Mouse (Mus musculus): ENCODE results near the gene Prss54.

Gene Prss54

GRCm38 (mm10) chr8:95576240-95576639 lies at the start of gene Prss54:
Gene Prss54 (minus strand): TSS chr8:95576340.
- in situ Hi-C loops (cut with MboI, MseI), result no loop called here

- in situ Hi-C loops (cut with MboI, MseI), result no loop called here
Measured at GRCm38 (mm10) chr8:95624833-95625232, 48.7 kb upstream of the Prss54 start.

- in situ Hi-C loops (cut with MboI, MseI), result no loop called here
Measured at GRCm38 (mm10) chr8:95620046-95620445, 43.9 kb upstream of the Prss54 start.

GRCm38 (mm10) chr8:95616383-95616782 lies 40.2 kb upstream of the Prss54 start:
- in situ Hi-C loops (cut with MboI, MseI), result loop anchor here (5.0 kb wide), 1 partner anchor 81 kb away; no protein-coding TSS in a partner anchor

- in situ Hi-C loops (cut with MboI, MseI), result no loop called here
Measured at GRCm38 (mm10) chr8:95611769-95612168, 35.6 kb upstream of the Prss54 start.

GRCm38 (mm10) chr8:95610749-95611148 lies 34.6 kb upstream of the Prss54 start:
- in situ Hi-C loops (cut with MboI, MseI), result no loop called here

- in situ Hi-C loops (cut with MboI, MseI), result loop anchor here (10.0 kb wide), 1 partner anchor 225 kb away; no protein-coding TSS in a partner anchor
Measured at GRCm38 (mm10) chr8:95609406-95609805, 33.3 kb upstream of the Prss54 start.

DNA sequence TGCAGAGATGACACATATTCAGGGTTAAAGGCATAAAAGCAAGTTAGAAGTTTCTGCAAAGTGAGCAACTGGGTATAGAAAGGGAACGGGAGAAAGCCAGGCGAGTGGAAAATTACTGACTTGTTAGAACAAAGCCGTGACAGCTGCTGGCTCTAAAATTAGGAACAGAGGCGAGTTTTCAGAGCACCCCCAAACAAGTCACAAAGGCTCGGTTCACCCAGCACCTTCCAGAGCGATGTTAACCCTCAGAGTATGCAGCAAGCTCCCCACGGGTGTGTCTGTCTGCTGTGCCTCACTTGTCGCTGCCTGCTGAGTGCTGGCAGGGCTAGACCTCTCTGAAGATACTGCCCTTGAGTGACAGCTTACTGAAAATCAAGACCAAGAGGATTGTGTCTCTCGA lies 31.1 kb upstream of the Prss54 start:
- in situ Hi-C loops (cut with MboI, MseI), result loop anchor here (10.0 kb wide), 1 partner anchor 228 kb away; no protein-coding TSS in a partner anchor

GRCm38 (mm10) chr8:95606509-95606908 lies 30.4 kb upstream of the Prss54 start:
- in situ Hi-C loops (cut with MboI, MseI), result loop anchor here (10.0 kb wide), 1 partner anchor 228 kb away; no protein-coding TSS in a partner anchor

DNA sequence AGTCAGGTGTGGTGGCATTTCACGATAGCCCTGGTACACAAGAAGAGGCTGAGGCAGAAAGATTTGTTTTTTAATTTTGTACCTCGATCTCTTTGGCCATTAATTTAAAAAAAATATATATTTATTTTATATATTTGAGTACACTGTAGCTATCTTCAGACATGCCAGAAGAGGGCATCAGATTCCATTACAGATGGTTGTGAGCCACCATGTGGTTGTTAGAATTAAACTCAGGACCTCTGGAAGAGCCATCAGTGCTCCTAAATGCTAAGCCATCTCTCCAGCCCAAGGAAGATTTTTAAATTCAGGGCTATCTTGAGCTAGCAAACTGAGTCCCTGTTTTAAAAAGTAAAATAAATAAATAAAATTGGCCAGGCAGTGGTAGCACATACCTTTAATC lies 26.0 kb upstream of the Prss54 start:
- in situ Hi-C loops (cut with MboI, MseI), result loop anchor here (10.0 kb wide), 1 partner anchor 233 kb away; no protein-coding TSS in a partner anchor

DNA sequence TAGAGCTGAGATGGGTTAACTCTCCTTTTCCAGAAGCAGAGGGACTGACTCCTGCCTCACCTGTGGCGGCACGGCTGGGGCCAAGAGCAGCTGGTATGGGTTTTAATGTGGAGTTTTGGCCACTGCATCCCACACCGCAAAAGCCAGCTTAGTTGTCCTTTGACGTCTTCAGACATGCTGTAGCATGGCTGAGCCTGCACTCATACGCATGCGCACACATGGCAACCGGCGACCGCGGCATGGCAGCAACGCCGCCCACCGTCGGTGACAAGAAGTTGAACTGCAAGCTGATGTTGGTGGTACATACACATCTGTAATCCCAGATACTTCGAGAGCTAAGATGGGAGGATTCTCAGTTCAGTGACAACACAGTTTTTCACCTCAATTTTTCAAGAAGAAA lies 25.2 kb upstream of the Prss54 start:
- in situ Hi-C loops (cut with MboI, MseI), result loop anchor here (10.0 kb wide), 1 partner anchor 233 kb away; no protein-coding TSS in a partner anchor

DNA sequence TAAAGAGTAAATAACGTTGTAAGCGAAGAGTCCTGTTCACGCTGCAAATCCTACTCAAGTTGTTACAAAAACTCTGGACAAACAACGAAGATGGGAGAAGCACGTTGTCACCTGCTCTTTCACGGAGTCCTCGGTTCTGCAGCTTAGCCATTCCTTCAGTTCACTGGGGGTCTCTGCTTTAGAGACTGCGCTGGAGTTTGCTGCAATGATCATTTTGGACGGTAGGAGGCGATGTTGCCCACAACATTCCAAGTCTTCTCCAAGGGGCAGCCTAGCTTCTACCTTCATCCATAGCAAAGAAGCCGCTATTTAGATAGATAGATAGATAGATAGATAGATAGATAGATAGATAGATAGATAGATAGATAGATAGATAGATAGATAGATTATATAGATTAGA lies 23.7 kb upstream of the Prss54 start:
- in situ Hi-C loops (cut with MboI, MseI), result loop anchor here (10.0 kb wide), 1 partner anchor 235 kb away; no protein-coding TSS in a partner anchor

- in situ Hi-C loops (cut with MboI, MseI), result no loop called here
Measured at GRCm38 (mm10) chr8:95596841-95597241, 20.7 kb upstream of the Prss54 start.

- in situ Hi-C loops (cut with MboI, MseI), result no loop called here
Measured at GRCm38 (mm10) chr8:95595131-95595530, 19.0 kb upstream of the Prss54 start.

- in situ Hi-C loops (cut with MboI, MseI), result no loop called here
Measured at GRCm38 (mm10) chr8:95593439-95594393, 17.6 kb upstream of the Prss54 start.

- in situ Hi-C loops (cut with MboI, MseI), result no loop called here
Measured at GRCm38 (mm10) chr8:95592131-95592780, 16.1 kb upstream of the Prss54 start.

DNA sequence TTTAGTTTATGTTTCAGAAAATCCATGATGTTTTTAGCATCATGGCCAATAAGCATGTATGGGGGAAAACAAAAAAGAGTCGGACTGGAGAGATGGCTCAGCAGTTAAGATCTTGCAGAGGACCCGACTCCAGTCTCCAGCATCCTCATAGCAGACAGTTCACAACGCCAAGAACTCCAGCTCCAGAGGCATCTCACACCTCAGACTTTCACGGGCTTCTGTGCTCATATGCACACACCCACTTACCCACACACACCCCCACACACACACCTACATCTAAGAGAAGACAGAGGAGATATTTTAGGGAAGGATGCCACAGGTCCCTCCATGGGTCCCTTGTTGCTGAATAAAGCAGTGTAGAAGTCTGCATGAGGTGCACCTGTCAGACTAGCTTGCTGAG lies 14.4 kb upstream of the Prss54 start:
- in situ Hi-C loops (cut with MboI, MseI), result no loop called here

- in situ Hi-C loops (cut with MboI, MseI), result no loop called here
Measured at GRCm38 (mm10) chr8:95589282-95589681, 13.1 kb upstream of the Prss54 start.

GRCm38 (mm10) chr8:95587339-95587738 lies 11.2 kb upstream of the Prss54 start:
- in situ Hi-C loops (cut with MboI, MseI), result no loop called here

GRCm38 (mm10) chr8:95573146-95573545 lies 3.0 kb downstream of the Prss54 start:
- in situ Hi-C loops (cut with MboI, MseI), result no loop called here

DNA sequence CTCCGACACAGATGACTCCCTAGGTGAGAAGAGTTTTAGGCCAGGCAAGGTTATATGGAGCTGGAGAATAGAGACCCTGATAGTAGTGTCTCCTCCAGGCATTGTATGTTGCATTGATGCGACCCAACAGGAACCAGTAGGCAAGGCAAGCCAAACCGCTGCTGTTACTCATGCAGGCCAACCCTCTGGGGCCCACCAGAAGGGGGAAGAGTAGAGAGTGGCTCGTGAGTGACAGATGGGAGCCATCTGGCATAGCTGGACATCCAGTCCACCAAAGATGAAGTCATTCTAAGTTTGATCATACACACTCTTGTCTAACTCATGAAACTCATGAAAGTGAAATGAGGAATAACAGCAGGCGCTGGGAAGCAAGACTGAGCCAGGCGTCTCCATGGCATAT lies 9.3 kb downstream of the Prss54 start:
- in situ Hi-C loops (cut with MboI, MseI), result no loop called here

- in situ Hi-C loops (cut with MboI, MseI), result no loop called here
Measured at GRCm38 (mm10) chr8:95566217-95566616, 9.9 kb downstream of the Prss54 start.
